Mouse (Mus musculus): ENCODE measurements at regions not wholly inside any gene's neighbourhood (a gene's known extent, or its start where the extent isn't known, plus 50 kb on each side); places are given as distances from the start of the nearest gene placed in this dataset.
A peak's percentile ranks its signal among the peaks of the same experiment; 100 is the strongest.

GRCm38 (mm10) chr11:114277513-114278304 lies 210.9 kb upstream of the Sdk2 start:
- ATAC-seq (replicated peaks in 1 of 2; ENCODE audit: insufficient read depth in 1 of 2, low FRiP score in 2 of 2, low TSS enrichment in 1 of 2, low read depth in 1 of 2, poor library complexity in 2 of 2, severe bottlenecking in 2 of 2): no peak

GRCm38 (mm10) chr11:114270358-114271072 lies 203.7 kb upstream of the Sdk2 start:
- no peak for ATAC-seq (replicated peaks in 1 of 2; ENCODE audit: insufficient read depth in 1 of 2, low FRiP score in 2 of 2, low TSS enrichment in 1 of 2, low read depth in 1 of 2, poor library complexity in 2 of 2, severe bottlenecking in 2 of 2)

- no peak for ATAC-seq (replicated peaks in 1 of 2; ENCODE audit: insufficient read depth in 1 of 2, low FRiP score in 2 of 2, low TSS enrichment in 1 of 2, low read depth in 1 of 2, poor library complexity in 2 of 2, severe bottlenecking in 2 of 2)
Measured at GRCm38 (mm10) chr11:114261959-114262358, 195.1 kb upstream of the Sdk2 start.

GRCm38 (mm10) chr11:114258218-114258617 lies 191.4 kb upstream of the Sdk2 start:
- no peak; a peak in 1 of 4 replicates for ATAC-seq (replicated peaks in 1 of 2; ENCODE audit: insufficient read depth in 1 of 2, low FRiP score in 2 of 2, low TSS enrichment in 1 of 2, low read depth in 1 of 2, poor library complexity in 2 of 2, severe bottlenecking in 2 of 2)

GRCm38 (mm10) chr11:114257756-114258155 lies 190.9 kb upstream of the Sdk2 start:
- no peak for ATAC-seq (replicated peaks in 1 of 2; ENCODE audit: insufficient read depth in 1 of 2, low FRiP score in 2 of 2, low TSS enrichment in 1 of 2, low read depth in 1 of 2, poor library complexity in 2 of 2, severe bottlenecking in 2 of 2)

- no peak for ATAC-seq (replicated peaks in 1 of 2; ENCODE audit: insufficient read depth in 1 of 2, low FRiP score in 2 of 2, low TSS enrichment in 1 of 2, low read depth in 1 of 2, poor library complexity in 2 of 2, severe bottlenecking in 2 of 2)
Measured at GRCm38 (mm10) chr11:114257061-114257460, 190.2 kb upstream of the Sdk2 start.

GRCm38 (mm10) chr11:114254344-114254743 lies 187.5 kb upstream of the Sdk2 start:
- ATAC-seq (replicated peaks in 1 of 2; ENCODE audit: insufficient read depth in 1 of 2, low FRiP score in 2 of 2, low TSS enrichment in 1 of 2, low read depth in 1 of 2, poor library complexity in 2 of 2, severe bottlenecking in 2 of 2): no peak

- no peak for ATAC-seq (replicated peaks in 1 of 2; ENCODE audit: insufficient read depth in 1 of 2, low FRiP score in 2 of 2, low TSS enrichment in 1 of 2, low read depth in 1 of 2, poor library complexity in 2 of 2, severe bottlenecking in 2 of 2)
Measured at GRCm38 (mm10) chr11:114251614-114252013, 184.8 kb upstream of the Sdk2 start.

- ATAC-seq (replicated peaks in 1 of 2; ENCODE audit: insufficient read depth in 1 of 2, low FRiP score in 2 of 2, low TSS enrichment in 1 of 2, low read depth in 1 of 2, poor library complexity in 2 of 2, severe bottlenecking in 2 of 2): no peak
Measured at GRCm38 (mm10) chr11:114249215-114249614, 182.4 kb upstream of the Sdk2 start.

GRCm38 (mm10) chr11:114248261-114248898 lies 181.5 kb upstream of the Sdk2 start:
- ATAC-seq (replicated peaks in 1 of 2; ENCODE audit: insufficient read depth in 1 of 2, low FRiP score in 2 of 2, low TSS enrichment in 1 of 2, low read depth in 1 of 2, poor library complexity in 2 of 2, severe bottlenecking in 2 of 2): peak; percentile 33 to 54; a peak in 3 of 4 replicates

GRCm38 (mm10) chr11:114239311-114239803 lies 172.5 kb upstream of the Sdk2 start:
- ATAC-seq (replicated peaks in 1 of 2; ENCODE audit: insufficient read depth in 1 of 2, low FRiP score in 2 of 2, low TSS enrichment in 1 of 2, low read depth in 1 of 2, poor library complexity in 2 of 2, severe bottlenecking in 2 of 2): no peak

- no peak for ATAC-seq (replicated peaks in 1 of 2; ENCODE audit: insufficient read depth in 1 of 2, low FRiP score in 2 of 2, low TSS enrichment in 1 of 2, low read depth in 1 of 2, poor library complexity in 2 of 2, severe bottlenecking in 2 of 2)
Measured at GRCm38 (mm10) chr11:114238801-114239200, 172.0 kb upstream of the Sdk2 start.

- ATAC-seq (replicated peaks in 1 of 2; ENCODE audit: insufficient read depth in 1 of 2, low FRiP score in 2 of 2, low TSS enrichment in 1 of 2, low read depth in 1 of 2, poor library complexity in 2 of 2, severe bottlenecking in 2 of 2): no peak
Measured at GRCm38 (mm10) chr11:114238316-114238715, 171.5 kb upstream of the Sdk2 start.

GRCm38 (mm10) chr11:114234542-114234910 lies 167.7 kb upstream of the Sdk2 start:
- no peak for ATAC-seq (replicated peaks in 1 of 2; ENCODE audit: insufficient read depth in 1 of 2, low FRiP score in 2 of 2, low TSS enrichment in 1 of 2, low read depth in 1 of 2, poor library complexity in 2 of 2, severe bottlenecking in 2 of 2)

GRCm38 (mm10) chr11:114233636-114234541 lies 167.0 kb upstream of the Sdk2 start:
- no peak for ATAC-seq (replicated peaks in 1 of 2; ENCODE audit: insufficient read depth in 1 of 2, low FRiP score in 2 of 2, low TSS enrichment in 1 of 2, low read depth in 1 of 2, poor library complexity in 2 of 2, severe bottlenecking in 2 of 2)

- no peak for ATAC-seq (replicated peaks in 1 of 2; ENCODE audit: insufficient read depth in 1 of 2, low FRiP score in 2 of 2, low TSS enrichment in 1 of 2, low read depth in 1 of 2, poor library complexity in 2 of 2, severe bottlenecking in 2 of 2)
Measured at GRCm38 (mm10) chr11:114231841-114232240, 165.0 kb upstream of the Sdk2 start.

GRCm38 (mm10) chr11:114229763-114230162 lies 162.9 kb upstream of the Sdk2 start:
- ATAC-seq (replicated peaks in 1 of 2; ENCODE audit: insufficient read depth in 1 of 2, low FRiP score in 2 of 2, low TSS enrichment in 1 of 2, low read depth in 1 of 2, poor library complexity in 2 of 2, severe bottlenecking in 2 of 2): no peak
